Mouse (Mus musculus): ENCODE measurements around the gene C1qa. TPM values are rescaled to one million over a fixed set of nuclear protein-coding genes. Genes with fewer than 3 reads are reported as not detected.

The C1qa gene
- polyA plus RNA-seq, 2 experiments, result 27.9 to 40.1 TPM

- ATAC-seq (ENCODE audit: low FRiP score, low read depth), result no peak
- Histone ChIP-seq H3K36me3 (ENCODE audit: control insufficient read depth, insufficient read depth, low read length) (no peaks in the 10 kb centered on the region), H3K4me1 (ENCODE audit: control insufficient read depth, insufficient read depth, low read length) (no peaks in the 10 kb centered on the region), H3K4me3 (replicated peaks; ENCODE audit: low read length) (no peak overlapping the region), H3K9me3 (ENCODE audit: control insufficient read depth, low read length) (no peaks in the 10 kb centered on the region), H3K27ac (replicated peaks; ENCODE audit: low read depth, low read length) (no peak overlapping the region), H3K27me3 (ENCODE audit: control insufficient read depth, insufficient read depth, low read length) (peaks cover 17% of the 10 kb centered on the region; the same call in 1 of the 2 replicates), H3K9ac (ENCODE audit: low read depth, low read length, severe bottlenecking) (no peak overlapping the region), H3K4me2 (replicated peaks; ENCODE audit: low read depth, low read length, severe bottlenecking) (no peak overlapping the region)
- 90% methylated on average over 4 of the region's 4 CpGs for WGBS
- no peak for TF ChIP-seq POLR2A (IDR thresholded peaks at IDR 0.05; ENCODE audit: borderline replicate concordance, extremely low read depth, insufficient read depth, insufficient read length)
- no peak for DNase-seq (ENCODE audit: low spot score)
Measured at GRCm38 (mm10) chr4:136891115-136891514, 7.5 kb downstream of the C1qa start.

GRCm38 (mm10) chr4:136889981-136890380, 8.6 kb downstream of the C1qa start:
- H3K9ac ChIP-seq (ENCODE audit: low read depth, low read length, severe bottlenecking), result no peak overlapping the region
- H3K36me3 ChIP-seq (ENCODE audit: control insufficient read depth, insufficient read depth, low read length), result no peaks in the 10 kb centered on the region
- DNase-seq (ENCODE audit: low spot score), result no peak
- WGBS, result 90% methylated on average over 15 of the region's 15 CpGs
- no peak for TF ChIP-seq POLR2A (IDR thresholded peaks at IDR 0.05; ENCODE audit: borderline replicate concordance, extremely low read depth, insufficient read depth, insufficient read length)
- no peak overlapping the region for H3K4me3 ChIP-seq (replicated peaks; ENCODE audit: low read length)
- no peak for ATAC-seq (ENCODE audit: low FRiP score, low read depth)
- no peaks in the 10 kb centered on the region for H3K9me3 ChIP-seq (ENCODE audit: control insufficient read depth, low read length)
- peaks cover 6% of the 10 kb centered on the region; the same call in 1 of the 2 replicates for H3K27me3 ChIP-seq (ENCODE audit: control insufficient read depth, insufficient read depth, low read length)
- no peak overlapping the region for H3K27ac ChIP-seq (replicated peaks; ENCODE audit: low read depth, low read length)
- H3K4me1 ChIP-seq (ENCODE audit: control insufficient read depth, insufficient read depth, low read length), result no peaks in the 10 kb centered on the region
- H3K4me2 ChIP-seq (replicated peaks; ENCODE audit: low read depth, low read length, severe bottlenecking), result no peak overlapping the region

- 67% methylated on average over 5 of the region's 5 CpGs for WGBS
Measured at GRCm38 (mm10) chr4:136887714-136888113, 10.9 kb downstream of the C1qa start.

GRCm38 (mm10) chr4:136886101-136886500, 12.5 kb downstream of the C1qa start, which contains the start of gene C1qb:
TSS of gene C1qb (minus strand) at chr4:136886187.
- no peak for DNase-seq (ENCODE audit: low spot score)
- H3K9ac ChIP-seq (ENCODE audit: low read depth, low read length, severe bottlenecking), result no peak within 1 kb of the TSS
- H3K4me2 ChIP-seq (replicated peaks; ENCODE audit: low read depth, low read length, severe bottlenecking), result no peak within 1 kb of the TSS
- ATAC-seq (ENCODE audit: low FRiP score, low read depth), result no peak
- 52% methylated on average over 7 of the region's 7 CpGs for WGBS
- H3K4me1 ChIP-seq (ENCODE audit: control insufficient read depth, insufficient read depth, low read length), result no peaks in the 10 kb centered on the region
- H3K36me3 ChIP-seq (ENCODE audit: control insufficient read depth, insufficient read depth, low read length), result no peaks in the 10 kb centered on the region
- H3K27ac ChIP-seq (replicated peaks; ENCODE audit: low read depth, low read length), result no peak within 1 kb of the TSS
- no peaks in the 10 kb centered on the region for H3K9me3 ChIP-seq (ENCODE audit: control insufficient read depth, low read length)
- no peak within 1 kb of the TSS for H3K4me3 ChIP-seq (replicated peaks; ENCODE audit: low read length)
- H3K27me3 ChIP-seq (ENCODE audit: control insufficient read depth, insufficient read depth, low read length), result no peaks in the 10 kb centered on the region
- TF ChIP-seq POLR2A (IDR thresholded peaks at IDR 0.05; ENCODE audit: borderline replicate concordance, extremely low read depth, insufficient read depth, insufficient read length), result no peak

More at GRCm38 (mm10) chr4:136887714-136888113, 10.9 kb downstream of the C1qa start:
- TF ChIP-seq POLR2A (IDR thresholded peaks at IDR 0.05; ENCODE audit: borderline replicate concordance, extremely low read depth, insufficient read depth, insufficient read length), result no peak
- no peaks in the 10 kb centered on the region for H3K4me1 ChIP-seq (ENCODE audit: control insufficient read depth, insufficient read depth, low read length)
- H3K4me3 ChIP-seq (replicated peaks; ENCODE audit: low read length), result no peak overlapping the region
- H3K36me3 ChIP-seq (ENCODE audit: control insufficient read depth, insufficient read depth, low read length), result no peaks in the 10 kb centered on the region
- H3K9ac ChIP-seq (ENCODE audit: low read depth, low read length, severe bottlenecking), result no peak overlapping the region
- DNase-seq (ENCODE audit: low spot score) (no peak), ATAC-seq (ENCODE audit: low FRiP score, low read depth) (no peak)
- no peaks in the 10 kb centered on the region for H3K27me3 ChIP-seq (ENCODE audit: control insufficient read depth, insufficient read depth, low read length)
- no peaks in the 10 kb centered on the region for H3K9me3 ChIP-seq (ENCODE audit: control insufficient read depth, low read length)
- H3K27ac ChIP-seq (replicated peaks; ENCODE audit: low read depth, low read length), result no peak overlapping the region
- H3K4me2 ChIP-seq (replicated peaks; ENCODE audit: low read depth, low read length, severe bottlenecking), result no peak overlapping the region

GRCm38 (mm10) chr4:136878601-136879000, 20.0 kb downstream of the C1qa start:
- Histone ChIP-seq H3K9me3 (ENCODE audit: control insufficient read depth, low read length) (no peaks in the 10 kb centered on the region), H3K4me1 (ENCODE audit: control insufficient read depth, insufficient read depth, low read length) (no peaks in the 10 kb centered on the region), H3K4me3 (replicated peaks; ENCODE audit: low read length) (no peak overlapping the region), H3K9ac (ENCODE audit: low read depth, low read length, severe bottlenecking) (no peak overlapping the region), H3K27me3 (ENCODE audit: control insufficient read depth, insufficient read depth, low read length) (no peaks in the 10 kb centered on the region), H3K36me3 (ENCODE audit: control insufficient read depth, insufficient read depth, low read length) (no peaks in the 10 kb centered on the region), H3K27ac (replicated peaks; ENCODE audit: low read depth, low read length) (no peak overlapping the region), H3K4me2 (replicated peaks; ENCODE audit: low read depth, low read length, severe bottlenecking) (no peak overlapping the region)
- ATAC-seq (ENCODE audit: low FRiP score, low read depth), result no peak
- no peak for TF ChIP-seq POLR2A (IDR thresholded peaks at IDR 0.05; ENCODE audit: borderline replicate concordance, extremely low read depth, insufficient read depth, insufficient read length)
- WGBS, result 22% methylated on average over 5 of the region's 5 CpGs
- peak; percentile 25 for DNase-seq (ENCODE audit: low spot score)

- TF ChIP-seq POLR2A (IDR thresholded peaks at IDR 0.05; ENCODE audit: borderline replicate concordance, extremely low read depth, insufficient read depth, insufficient read length), result no peak
- Histone ChIP-seq H3K27ac (replicated peaks; ENCODE audit: low read depth, low read length) (no peak overlapping the region), H3K36me3 (ENCODE audit: control insufficient read depth, insufficient read depth, low read length) (no peaks in the 10 kb centered on the region), H3K9ac (ENCODE audit: low read depth, low read length, severe bottlenecking) (no peak overlapping the region), H3K4me3 (replicated peaks; ENCODE audit: low read length) (no peak overlapping the region), H3K9me3 (ENCODE audit: control insufficient read depth, low read length) (no peaks in the 10 kb centered on the region), H3K27me3 (ENCODE audit: control insufficient read depth, insufficient read depth, low read length) (no peaks in the 10 kb centered on the region), H3K4me1 (ENCODE audit: control insufficient read depth, insufficient read depth, low read length) (no peaks in the 10 kb centered on the region), H3K4me2 (replicated peaks; ENCODE audit: low read depth, low read length, severe bottlenecking) (no peak overlapping the region)
- DNase-seq (ENCODE audit: low spot score) (no peak), ATAC-seq (ENCODE audit: low FRiP score, low read depth) (no peak)
- WGBS, result 47% methylated on average over 8 of the region's 8 CpGs
Measured at GRCm38 (mm10) chr4:136878171-136878570, 20.4 kb downstream of the C1qa start.

Data from limb, embryonic 14.5 days (tissue).